Mouse (Mus musculus): ENCODE data around the gene Nmrk1.

Nmrk1 gene

GRCm38 (mm10) chr19:18646853-18647420 lies 15.2 kb downstream of the Nmrk1 start:
- in situ Hi-C loops (cut with MboI; ENCODE audit: low pct_unique_long_range_greater_than_20kb in 1 of 2, low sequenced_read_pairs in 2 of 2, unreplicated experiment in 1 of 2), result no loop called here

- in situ Hi-C loops (cut with MboI; ENCODE audit: low pct_unique_long_range_greater_than_20kb in 1 of 2, low sequenced_read_pairs in 2 of 2, unreplicated experiment in 1 of 2), result no loop called here
Measured at GRCm38 (mm10) chr19:18647775-18648557, 16.2 kb downstream of the Nmrk1 start.

DNA sequence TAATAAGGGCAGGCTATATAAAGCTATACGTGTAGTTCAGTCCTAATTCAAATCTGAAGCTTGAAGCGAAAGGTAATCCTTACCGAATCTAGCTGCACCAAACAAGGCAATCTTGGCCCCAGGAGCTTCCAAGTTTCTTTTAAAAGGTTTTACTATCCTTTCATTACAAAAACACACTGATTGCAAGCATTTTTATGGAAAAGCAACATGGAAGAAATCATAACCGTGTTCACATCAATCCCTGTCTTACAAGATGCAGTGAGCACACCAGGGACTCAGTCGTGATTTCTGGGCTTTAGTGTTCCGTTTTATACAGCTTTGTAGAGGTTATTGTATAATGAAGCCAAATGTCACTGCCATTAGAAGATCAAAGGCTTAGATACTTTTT lies 16.8 kb downstream of the Nmrk1 start:
- in situ Hi-C loops (cut with MboI; ENCODE audit: low pct_unique_long_range_greater_than_20kb in 1 of 2, low sequenced_read_pairs in 2 of 2, unreplicated experiment in 1 of 2), result no loop called here

GRCm38 (mm10) chr19:18649955-18650354 lies 18.2 kb downstream of the Nmrk1 start:
- in situ Hi-C loops (cut with MboI; ENCODE audit: low pct_unique_long_range_greater_than_20kb in 1 of 2, low sequenced_read_pairs in 2 of 2, unreplicated experiment in 1 of 2), result no loop called here

GRCm38 (mm10) chr19:18650473-18650872 lies 18.7 kb downstream of the Nmrk1 start:
- in situ Hi-C loops (cut with MboI; ENCODE audit: low pct_unique_long_range_greater_than_20kb in 1 of 2, low sequenced_read_pairs in 2 of 2, unreplicated experiment in 1 of 2), result no loop called here

DNA sequence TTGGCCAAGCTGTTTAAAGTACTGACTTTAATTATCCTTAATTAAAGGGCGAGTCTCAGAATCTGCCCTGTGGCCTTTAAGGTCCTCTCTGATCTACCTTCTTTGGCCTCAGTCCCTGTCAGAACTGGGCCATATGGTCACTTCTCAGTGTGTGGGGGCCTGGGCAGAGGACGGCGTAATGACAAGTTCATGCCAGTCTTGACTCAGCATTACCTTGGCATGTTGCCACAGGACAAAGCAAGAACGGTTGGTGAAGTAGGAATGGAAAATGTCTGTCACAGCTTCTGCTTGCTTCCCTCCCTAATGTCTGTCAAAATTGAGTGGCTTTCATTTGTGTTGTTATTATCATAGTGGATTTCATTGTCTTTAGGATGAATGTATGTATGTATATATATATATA lies 20.8 kb downstream of the Nmrk1 start:
- in situ Hi-C loops (cut with MboI; ENCODE audit: low pct_unique_long_range_greater_than_20kb in 1 of 2, low sequenced_read_pairs in 2 of 2, unreplicated experiment in 1 of 2), result no loop called here

DNA sequence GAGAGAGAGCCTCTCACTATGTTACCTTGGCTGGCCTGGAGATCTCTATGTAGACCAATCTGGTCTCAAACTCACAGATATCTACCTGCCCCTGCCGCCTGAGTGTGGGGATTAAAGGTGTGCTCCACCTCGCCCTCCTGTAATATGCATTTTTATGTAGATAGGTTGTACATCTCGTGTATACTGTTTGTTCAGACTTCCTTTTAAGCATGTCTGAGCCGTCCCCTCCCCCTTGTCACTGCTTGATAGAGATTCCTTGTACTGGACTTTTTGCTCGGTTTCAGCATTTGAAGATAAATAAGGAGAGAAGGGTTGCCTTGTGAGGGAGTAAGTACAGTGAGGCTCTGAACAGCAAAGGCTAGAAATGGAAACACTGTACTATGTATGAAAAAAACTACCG lies 21.3 kb downstream of the Nmrk1 start:
- in situ Hi-C loops (cut with MboI; ENCODE audit: low pct_unique_long_range_greater_than_20kb in 1 of 2, low sequenced_read_pairs in 2 of 2, unreplicated experiment in 1 of 2), result no loop called here

- in situ Hi-C loops (cut with MboI; ENCODE audit: low pct_unique_long_range_greater_than_20kb in 1 of 2, low sequenced_read_pairs in 2 of 2, unreplicated experiment in 1 of 2), result no loop called here
Measured at GRCm38 (mm10) chr19:18654330-18654729, 22.6 kb downstream of the Nmrk1 start.

DNA sequence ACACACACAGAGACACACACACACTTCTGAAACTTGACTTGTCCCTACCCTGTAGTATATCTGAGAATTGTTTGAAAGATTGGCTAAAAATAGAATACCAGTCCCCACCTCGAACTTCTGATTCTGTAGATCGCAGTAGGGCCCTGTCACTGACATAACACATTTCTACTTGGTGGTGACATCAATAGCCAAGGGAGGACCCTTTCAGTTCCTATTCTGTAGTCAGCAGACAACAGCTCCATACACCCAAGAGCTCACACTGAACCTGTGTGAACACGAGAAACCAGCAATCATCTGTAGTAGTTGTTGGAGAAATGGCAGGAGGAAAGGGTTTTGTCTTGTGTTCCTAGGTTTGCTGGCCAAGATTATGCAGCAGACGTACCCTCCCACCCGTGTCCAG lies 23.2 kb downstream of the Nmrk1 start:
- in situ Hi-C loops (cut with MboI; ENCODE audit: low pct_unique_long_range_greater_than_20kb in 1 of 2, low sequenced_read_pairs in 2 of 2, unreplicated experiment in 1 of 2), result no loop called here

DNA sequence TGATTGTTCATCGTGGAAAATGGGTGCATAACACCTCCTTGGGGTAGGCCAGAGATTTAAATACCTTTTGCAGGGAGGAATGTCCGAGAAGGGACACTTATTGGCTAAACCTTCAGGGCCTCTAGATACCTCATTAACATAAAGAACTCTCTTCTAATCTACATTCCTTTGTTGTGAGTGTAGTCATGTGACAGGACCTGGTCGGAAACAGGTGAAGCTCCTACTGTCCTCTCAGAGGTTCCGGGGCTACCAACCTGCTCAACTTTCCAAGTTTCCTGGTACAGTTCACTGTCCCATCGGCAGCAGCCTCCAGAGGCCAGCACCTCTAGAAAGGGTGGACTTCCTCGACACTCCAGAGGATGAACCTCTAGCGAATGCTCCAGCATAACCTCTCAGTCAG lies 24.2 kb downstream of the Nmrk1 start:
- in situ Hi-C loops (cut with MboI; ENCODE audit: low pct_unique_long_range_greater_than_20kb in 1 of 2, low sequenced_read_pairs in 2 of 2, unreplicated experiment in 1 of 2), result no loop called here

- in situ Hi-C loops (cut with MboI; ENCODE audit: low pct_unique_long_range_greater_than_20kb in 1 of 2, low sequenced_read_pairs in 2 of 2, unreplicated experiment in 1 of 2), result no loop called here
Measured at GRCm38 (mm10) chr19:18658473-18658872, 26.7 kb downstream of the Nmrk1 start.

GRCm38 (mm10) chr19:18659349-18659748 lies 27.6 kb downstream of the Nmrk1 start:
- in situ Hi-C loops (cut with MboI; ENCODE audit: low pct_unique_long_range_greater_than_20kb in 1 of 2, low sequenced_read_pairs in 2 of 2, unreplicated experiment in 1 of 2), result no loop called here

DNA sequence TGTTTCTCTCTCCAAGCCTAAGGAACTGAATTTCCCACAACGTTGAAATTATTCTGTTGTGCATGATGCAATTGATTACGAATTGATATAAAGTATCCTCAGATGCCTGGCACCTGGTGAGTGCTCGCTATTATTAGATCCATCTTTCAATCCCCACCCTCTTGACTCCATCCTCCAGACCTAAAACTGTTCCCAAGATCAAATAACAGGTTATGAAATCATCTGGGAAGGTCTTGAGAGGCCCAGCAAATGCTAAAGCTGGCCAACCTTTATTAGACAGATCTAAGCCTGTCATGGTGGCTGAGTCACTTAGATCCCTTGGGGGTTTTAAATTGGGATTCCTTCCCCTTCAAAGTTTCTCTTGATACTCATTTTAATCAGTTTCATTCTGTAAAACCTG lies 28.7 kb downstream of the Nmrk1 start:
- in situ Hi-C loops (cut with MboI; ENCODE audit: low pct_unique_long_range_greater_than_20kb in 1 of 2, low sequenced_read_pairs in 2 of 2, unreplicated experiment in 1 of 2), result no loop called here

- in situ Hi-C loops (cut with MboI; ENCODE audit: low pct_unique_long_range_greater_than_20kb in 1 of 2, low sequenced_read_pairs in 2 of 2, unreplicated experiment in 1 of 2), result no loop called here
Measured at GRCm38 (mm10) chr19:18661683-18662082, 29.9 kb downstream of the Nmrk1 start.

- in situ Hi-C loops (cut with MboI; ENCODE audit: low pct_unique_long_range_greater_than_20kb in 1 of 2, low sequenced_read_pairs in 2 of 2, unreplicated experiment in 1 of 2), result no loop called here
Measured at GRCm38 (mm10) chr19:18663904-18664303, 32.2 kb downstream of the Nmrk1 start.

GRCm38 (mm10) chr19:18666966-18667365 lies 35.2 kb downstream of the Nmrk1 start:
- in situ Hi-C loops (cut with MboI; ENCODE audit: low pct_unique_long_range_greater_than_20kb in 1 of 2, low sequenced_read_pairs in 2 of 2, unreplicated experiment in 1 of 2), result no loop called here

GRCm38 (mm10) chr19:18669551-18669950 lies 37.8 kb downstream of the Nmrk1 start:
- in situ Hi-C loops (cut with MboI; ENCODE audit: low pct_unique_long_range_greater_than_20kb in 1 of 2, low sequenced_read_pairs in 2 of 2, unreplicated experiment in 1 of 2), result no loop called here

GRCm38 (mm10) chr19:18670608-18671007 lies 38.9 kb downstream of the Nmrk1 start, which contains the start of gene Carnmt1:
TSS of gene Carnmt1 (plus strand) at chr19:18670764.
- in situ Hi-C loops (cut with MboI; ENCODE audit: low pct_unique_long_range_greater_than_20kb in 1 of 2, low sequenced_read_pairs in 2 of 2, unreplicated experiment in 1 of 2), result no loop called here

DNA sequence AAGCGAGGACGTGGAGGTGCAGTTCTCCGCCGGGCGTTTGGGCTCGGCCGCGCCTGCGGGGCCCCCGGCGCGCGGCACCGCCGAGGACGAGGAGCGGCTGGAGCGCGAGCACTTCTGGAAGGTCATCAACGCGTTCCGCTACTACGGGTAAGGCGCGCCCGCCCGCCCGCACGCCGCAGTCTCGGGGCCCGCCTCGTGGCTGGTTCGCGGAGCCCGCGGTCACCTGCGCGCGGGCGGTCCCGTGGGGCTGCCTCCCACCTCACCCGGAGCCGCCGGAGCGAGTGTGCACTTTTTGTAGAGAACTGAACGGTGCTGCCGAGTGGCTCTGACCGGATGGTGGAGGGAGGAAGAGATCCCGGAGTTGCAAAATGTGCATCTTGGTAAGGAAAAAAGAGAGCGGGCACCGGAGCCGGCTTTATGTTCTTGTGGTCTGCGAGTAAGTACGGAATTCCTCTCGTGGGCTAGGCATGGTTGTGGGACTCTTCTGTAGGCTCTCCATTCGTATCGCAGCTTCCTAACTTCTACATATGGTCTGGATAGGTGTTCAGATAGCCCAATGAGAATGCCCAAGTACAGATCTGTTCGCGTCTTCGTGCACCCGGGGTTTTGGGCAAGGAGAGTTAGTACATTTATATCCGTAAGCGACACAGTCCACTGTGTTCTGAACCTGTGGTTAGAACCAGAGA lies 39.4 kb downstream of the Nmrk1 start:
- in situ Hi-C loops (cut with MboI; ENCODE audit: low pct_unique_long_range_greater_than_20kb in 1 of 2, low sequenced_read_pairs in 2 of 2, unreplicated experiment in 1 of 2), result no loop called here

GRCm38 (mm10) chr19:18672498-18672897 lies 40.7 kb downstream of the Nmrk1 start:
- in situ Hi-C loops (cut with MboI; ENCODE audit: low pct_unique_long_range_greater_than_20kb in 1 of 2, low sequenced_read_pairs in 2 of 2, unreplicated experiment in 1 of 2), result no loop called here

Data from mouse embryonic stem cell (cell line).